In genomic region chr5:67764798-67765197, GRCm38 (mm10) we compare ENCODE assay signal across 17 mouse cellular contexts.
DNase-seq lines count a peak whose midpoint lies in the region; ATAC-seq and TF ChIP-seq lines count a peak whose summit lies in the region.
"Had no signal": no experiment of that assay in that cellular context is flagged by ENCODE, and none has a peak within 500 bp of the region (broad histone marks: within the 10 kb centered on the region; RNA-seq: fewer than 3 reads in every experiment).

No protein-coding gene starts in this region.

- no peak for TF ChIP-seq POLR2A in heart, adult 2 months (IDR thresholded peaks at IDR 0.05; ENCODE audit: insufficient read depth, low read depth, low read length)

- in situ Hi-C loops in ES-E14 (cut with MboI; ENCODE audit: low sequenced_read_pairs in 2 of 2, unreplicated experiment in 2 of 2), result no loop called here

- no peaks in the 10 kb centered on the region for H3K4me1 ChIP-seq in heart, adult 2 months (ENCODE audit: control insufficient read depth, insufficient read depth, low read length)
- H3K4me1 ChIP-seq in ES-E14 (ENCODE audit: control insufficient read depth in 2 of 2, insufficient read depth in 2 of 2, low read length in 2 of 2, poor library complexity in 1 of 2), result no peaks in the 10 kb centered on the region
- no peaks in the 10 kb centered on the region for H3K4me1 ChIP-seq in midbrain, embryonic 14.5 days (ENCODE audit: control insufficient read depth, insufficient read depth, low read length)
- H3K4me1 ChIP-seq: forebrain, embryonic 15.5 days; heart, embryonic 15.5 days; limb, embryonic 10.5 days; midbrain, embryonic 12.5 days; neural tube, embryonic 12.5 days had no signal

- no peaks in the 10 kb centered on the region for H3K27me3 ChIP-seq in heart, adult 2 months (ENCODE audit: control insufficient read depth, insufficient read depth, low read length)
- no peaks in the 10 kb centered on the region for H3K27me3 ChIP-seq in midbrain, embryonic 14.5 days (ENCODE audit: control insufficient read depth, insufficient read depth, low read length)
- H3K27me3 ChIP-seq: forebrain, embryonic 15.5 days; heart, embryonic 15.5 days; midbrain, embryonic 12.5 days; neural tube, embryonic 12.5 days had no signal

- intact Hi-C loops in heart, adult 2 months (cut with DNase I), result no loop called here
- intact Hi-C loops in heart, postnatal 25 days (cut with DNase I), result no loop called here

- peak; percentile 44; the same call in 1 of the 2 replicates for ATAC-seq in granulocyte monocyte progenitor cell, adult 5-6 weeks (replicated peaks; ENCODE audit: poor library complexity, severe bottlenecking)
- no peak for ATAC-seq in midbrain, embryonic 14.5 days (ENCODE audit: low FRiP score, low TSS enrichment)
- ATAC-seq: forebrain, embryonic 15.5 days had no signal

- H3K9me3 ChIP-seq in ES-E14 (ENCODE audit: control insufficient read depth, insufficient read depth, low read depth, low read length), result no peaks in the 10 kb centered on the region
- no peaks in the 10 kb centered on the region for H3K9me3 ChIP-seq in midbrain, embryonic 14.5 days (ENCODE audit: control insufficient read depth, low read length)
- H3K9me3 ChIP-seq: forebrain, embryonic 15.5 days; heart, embryonic 15.5 days; limb, embryonic 10.5 days; midbrain, embryonic 12.5 days; neural tube, embryonic 12.5 days had no signal

- no peak overlapping the region for H3K4me3 ChIP-seq in heart, adult 2 months
- no peak overlapping the region for H3K4me3 ChIP-seq in ES-E14 (ENCODE audit: insufficient read depth in 1 of 2, low read depth in 1 of 2, low read length in 2 of 2, poor library complexity in 1 of 2, severe bottlenecking in 1 of 2)
- no peak overlapping the region for H3K4me3 ChIP-seq in midbrain, embryonic 14.5 days (replicated peaks; ENCODE audit: low read depth, low read length)
- H3K4me3 ChIP-seq: forebrain, embryonic 15.5 days; heart, embryonic 15.5 days; limb, embryonic 10.5 days; midbrain, embryonic 12.5 days; neural tube, embryonic 12.5 days had no signal

- DNase-seq in heart, adult 2 months, result no peak
- no peak for DNase-seq in heart, postnatal 25 days (ENCODE audit: low spot score)
- DNase-seq in 416B (ENCODE audit: low read depth), result peak; percentile 26
- peak; percentile 24 for DNase-seq in ES-E14 (ENCODE audit: low read depth, low spot score)
- no peak for DNase-seq in neural tube, embryonic 10.5 days (ENCODE audit: extremely low spot score, low spot score)
- no peak for DNase-seq in midbrain, embryonic 14.5 days
- no peak for DNase-seq in lung, postnatal 4 days
- DNase-seq: cerebellum, postnatal 25 days; layer of hippocampus, adult 9-11 months; lung, adult 18-20 months had no signal

- TF ChIP-seq CTCF in heart, adult 2 months (IDR thresholded peaks at IDR 0.05), result 0 out of 2 replicates have a peak, but pooled peaks have one; percentile 17

- H3K4me2 ChIP-seq in midbrain, embryonic 14.5 days (ENCODE audit: low read length), result no peak overlapping the region
- H3K4me2 ChIP-seq: forebrain, embryonic 15.5 days; heart, embryonic 15.5 days; hindbrain, embryonic 14.5 days; midbrain, embryonic 12.5 days; neural tube, embryonic 12.5 days had no signal

- TF ChIP-seq EP300 in heart, adult 2 months (IDR thresholded peaks at IDR 0.05; ENCODE audit: insufficient read depth, low read depth, low read length), result no peak

- H3K27ac ChIP-seq in heart, adult 2 months, result no peak overlapping the region
- H3K27ac ChIP-seq in ES-E14 (ENCODE audit: insufficient read depth, low read depth, low read length, poor library complexity, severe bottlenecking), result no peak overlapping the region
- H3K27ac ChIP-seq in midbrain, embryonic 14.5 days (replicated peaks; ENCODE audit: low read depth, low read length), result no peak overlapping the region
- H3K27ac ChIP-seq: forebrain, embryonic 15.5 days; heart, embryonic 15.5 days; hindbrain, embryonic 14.5 days; limb, embryonic 10.5 days; midbrain, embryonic 12.5 days; neural tube, embryonic 12.5 days had no signal

- no peaks in the 10 kb centered on the region for H3K79me2 ChIP-seq in heart, adult 2 months (replicated peaks; ENCODE audit: control insufficient read depth, insufficient read depth, low read length)

- no peak overlapping the region for H3K9ac ChIP-seq in heart, adult 2 months (ENCODE audit: low read depth, low read length)
- no peak overlapping the region for H3K9ac ChIP-seq in ES-E14 (ENCODE audit: insufficient read depth, low read depth, low read length, poor library complexity, severe bottlenecking)
- H3K9ac ChIP-seq in midbrain, embryonic 14.5 days (replicated peaks; ENCODE audit: low read length), result no peak overlapping the region
- H3K9ac ChIP-seq: forebrain, embryonic 15.5 days; heart, embryonic 15.5 days; hindbrain, embryonic 14.5 days; midbrain, embryonic 12.5 days; neural tube, embryonic 12.5 days had no signal

- H3K36me3 ChIP-seq in heart, adult 2 months (ENCODE audit: control insufficient read depth, insufficient read depth, low read length), result peaks cover 12% of the 10 kb centered on the region
- H3K36me3 ChIP-seq in ES-E14 (ENCODE audit: control insufficient read depth, insufficient read depth, low read length, poor library complexity, severe bottlenecking), result peaks cover 2% of the 10 kb centered on the region; the same call in 1 of the 2 replicates
- H3K36me3 ChIP-seq in midbrain, embryonic 14.5 days (ENCODE audit: control insufficient read depth, insufficient read depth, low read length), result peaks cover 27% of the 10 kb centered on the region
- H3K36me3 ChIP-seq: heart, embryonic 15.5 days; limb, embryonic 10.5 days had no signal

- 93% methylated on average over 3 of the region's 3 CpGs for WGBS in heart, adult 2 months
- 96% methylated on average over 3 of the region's 3 CpGs for WGBS in midbrain, embryonic 14.5 days

TF ChIP-seq in ES-E14, 5 proteins besides CTCF, POLR2A, EP300 and RAD21:
- no peak for TF ChIP-seq ZNF384 (IDR thresholded peaks at IDR 0.05; ENCODE audit: low read depth, low read length)
- no peak for TF ChIP-seq ZC3H11A (IDR thresholded peaks at IDR 0.05; ENCODE audit: borderline replicate concordance, low read depth, low read length)
- no peak for TF ChIP-seq HCFC1 (IDR thresholded peaks at IDR 0.05; ENCODE audit: borderline replicate concordance, insufficient read depth, low read length)
- TF ChIP-seq MAFK (IDR thresholded peaks at IDR 0.05; ENCODE audit: insufficient read depth, low read depth, low read length), result no peak
- no peak for TF ChIP-seq CHD2 (IDR thresholded peaks at IDR 0.05; ENCODE audit: low read depth, low read length)

Comparison
In these comparisons a context has a peak if more than half of its experiments do, and no peak if none do; other contexts are left out.
1. DNase-seq: peak in 416B (single experiment) and ES-E14 (single experiment); none in heart, adult 2 months (0 of 2), heart, postnatal 25 days (single experiment), neural tube, embryonic 10.5 days (single experiment), midbrain, embryonic 14.5 days (single experiment) and lung, postnatal 4 days (0 of 2).